Mouse (Mus musculus) spleen, postnatal 10 days (tissue): ENCODE data around the gene Vmn2r116.
"Not testable (repeated sequence)": the region's sequence is repeated elsewhere in the genome, so short reads cannot be mapped to it uniquely, and the experiment has no call there.

ENCODE experiments used
- DNase-seq, 2 experiments: peaks; one replicate each; pipeline ENCODE4 v3.0.0; 2021 to 2022; ENCODE audit warnings: low spot score in 2 of 2

Gene Vmn2r116

GRCm38 (mm10) chr17:23384304-23384703, at the start of gene Vmn2r116:
Gene Vmn2r116 (plus strand): TSS chr17:23384604.
- DNase-seq, result not testable (repeated sequence)

- not testable (repeated sequence) for DNase-seq
Measured at GRCm38 (mm10) chr17:23343441-23343840, 41.0 kb upstream of the Vmn2r116 start, which contains the start of gene Vmn2r115. Gene Vmn2r115 (plus strand): TSS chr17:23343741.

GRCm38 (mm10) chr17:23351644-23352043, 32.8 kb upstream of the Vmn2r116 start:
- DNase-seq, result no peak

- DNase-seq, result no peak
Measured at GRCm38 (mm10) chr17:23433150-23433679, 48.8 kb downstream of the Vmn2r116 start.
